Mouse (Mus musculus): ENCODE measurements around the gene Mrpl48. TPM values are rescaled to one million over a fixed set of nuclear protein-coding genes. Genes with fewer than 3 reads are reported as not detected.

Gene Mrpl48
- polyA plus RNA-seq, 1 experiment = 96.5 TPM

DNA sequence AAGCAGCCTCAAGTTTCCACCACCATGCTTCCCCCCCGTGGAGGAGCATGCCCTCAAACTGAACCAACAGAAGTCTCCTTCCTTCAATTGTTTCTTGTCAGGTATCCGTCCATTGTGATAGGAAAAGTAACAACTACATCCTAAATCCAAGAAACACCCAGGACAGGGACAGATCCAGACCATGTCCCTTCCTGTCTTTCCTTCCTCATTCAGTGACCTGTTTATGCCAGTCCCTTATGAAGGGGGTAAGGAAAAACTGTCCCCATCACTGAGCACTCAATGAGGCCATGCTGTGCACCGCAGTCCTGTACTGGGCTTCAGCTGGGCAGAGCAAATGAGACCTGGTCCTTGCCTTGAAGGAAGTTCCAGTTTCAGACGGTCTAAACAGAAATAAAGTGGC lies 41.0 kb upstream of the Mrpl48 start:
- no peak for DNase-seq
- H3K4me1 ChIP-seq (ENCODE audit: control insufficient read depth, insufficient read depth, low read length) = 0 out of 2 replicates have a peak, but pooled peaks cover 4% of the 10 kb centered on the region

DNA sequence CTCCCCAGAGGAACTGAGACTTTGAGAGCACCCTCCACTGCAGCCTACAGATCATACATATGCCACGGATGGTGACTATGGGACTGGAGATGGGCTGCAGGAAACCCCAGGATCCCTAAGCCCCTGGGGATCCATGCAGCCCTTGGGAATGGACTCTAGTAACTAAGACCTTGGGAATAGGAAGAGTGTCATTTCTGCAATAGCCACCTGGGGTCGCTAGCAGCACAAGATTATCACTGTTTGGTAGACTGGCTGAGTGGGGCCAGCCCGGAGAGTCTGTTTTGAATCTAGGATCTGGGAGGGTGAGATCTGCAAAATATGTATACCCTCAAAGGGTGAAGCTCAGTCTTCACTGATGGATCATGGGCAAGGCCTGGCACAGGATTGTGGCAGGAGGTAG lies 37.0 kb upstream of the Mrpl48 start:
- H3K27me3 ChIP-seq (ENCODE audit: control insufficient read depth, insufficient read depth, low read length) = no peaks in the 10 kb centered on the region
- H3K27ac ChIP-seq (ENCODE audit: insufficient read depth, low read length) = no peak overlapping the region
- no peaks in the 10 kb centered on the region; the same call in 1 of the 2 replicates for H3K4me1 ChIP-seq (ENCODE audit: control insufficient read depth, insufficient read depth, low read length)
- TF ChIP-seq CTCF (IDR thresholded peaks at IDR 0.05; ENCODE audit: borderline replicate concordance, insufficient read depth, low read depth, low read length) = peak; percentile 57; the same call in 1 of the 2 replicates
- no peak for TF ChIP-seq POLR2A (IDR thresholded peaks at IDR 0.05; ENCODE audit: borderline replicate concordance, insufficient read depth, low read length)
- no peak overlapping the region for H3K4me3 ChIP-seq (replicated peaks; ENCODE audit: insufficient read depth, low read depth, low read length)
- 30% methylated on average over 3 of the region's 3 CpGs for WGBS
- DNase-seq = peak; percentile 43 to 55

More for the DNA sequence above, 41.0 kb upstream of the Mrpl48 start:
- no peak overlapping the region for H3K27ac ChIP-seq (ENCODE audit: insufficient read depth, low read length)
- TF ChIP-seq POLR2A (IDR thresholded peaks at IDR 0.05; ENCODE audit: borderline replicate concordance, insufficient read depth, low read length) (no peak), CTCF (IDR thresholded peaks at IDR 0.05; ENCODE audit: borderline replicate concordance, insufficient read depth, low read depth, low read length) (no peak)
- WGBS = 82% methylated on average over 4 of the region's 4 CpGs
- no peak overlapping the region for H3K4me3 ChIP-seq (replicated peaks; ENCODE audit: insufficient read depth, low read depth, low read length)
- no peaks in the 10 kb centered on the region for H3K27me3 ChIP-seq (ENCODE audit: control insufficient read depth, insufficient read depth, low read length)

DNA sequence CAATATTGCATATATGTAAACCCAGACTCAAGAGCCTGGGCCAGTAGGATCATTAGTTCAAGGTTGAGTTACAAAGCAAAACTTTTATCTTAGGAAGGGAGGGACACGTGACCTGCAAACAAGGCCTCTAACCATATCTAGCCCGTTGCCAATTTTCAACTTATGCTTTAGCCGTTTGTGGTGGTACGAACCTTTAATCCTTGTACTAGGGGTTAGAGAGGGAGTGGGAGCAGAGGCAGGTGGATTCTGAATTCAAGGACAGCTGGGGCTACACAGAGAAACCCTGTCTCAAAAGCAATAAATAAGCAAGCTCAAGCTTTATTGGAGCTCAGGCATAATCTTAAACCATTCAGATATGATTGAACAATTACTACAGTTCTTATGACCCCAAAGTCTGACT lies 34.3 kb upstream of the Mrpl48 start:
- H3K4me1 ChIP-seq (ENCODE audit: control insufficient read depth, insufficient read depth, low read length) = peaks cover 2% of the 10 kb centered on the region; the same call in 1 of the 2 replicates
- no peak overlapping the region for H3K4me3 ChIP-seq (replicated peaks; ENCODE audit: insufficient read depth, low read depth, low read length)
- H3K27me3 ChIP-seq (ENCODE audit: control insufficient read depth, insufficient read depth, low read length) = no peaks in the 10 kb centered on the region
- WGBS = 91% methylated on average over 4 of the region's 4 CpGs
- DNase-seq = peak in 1 of 2 experiments; percentile 3
- no peak overlapping the region for H3K27ac ChIP-seq (ENCODE audit: insufficient read depth, low read length)
- TF ChIP-seq CTCF (IDR thresholded peaks at IDR 0.05; ENCODE audit: borderline replicate concordance, insufficient read depth, low read depth, low read length) (no peak), POLR2A (IDR thresholded peaks at IDR 0.05; ENCODE audit: borderline replicate concordance, insufficient read depth, low read length) (no peak)

DNA sequence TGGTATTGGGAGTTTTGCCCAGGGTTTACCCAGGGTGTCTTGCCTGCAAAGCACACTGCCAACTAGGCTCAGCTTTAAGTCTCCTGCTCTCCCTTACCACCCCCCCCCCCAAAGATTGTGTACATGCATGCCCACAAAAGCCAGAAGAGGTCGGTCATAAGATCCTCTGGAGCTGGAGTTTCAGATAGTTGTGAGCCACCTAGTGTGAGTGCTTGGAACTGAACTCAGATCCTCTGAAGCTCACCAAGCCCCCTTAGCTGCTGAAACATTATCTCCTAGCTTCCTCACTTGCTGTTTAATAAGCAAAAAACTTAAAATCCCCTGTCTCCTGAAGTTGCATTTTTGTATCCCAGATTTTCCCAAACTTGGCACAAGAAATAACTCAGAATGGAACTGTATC lies 29.6 kb upstream of the Mrpl48 start:
- Histone ChIP-seq H3K4me1 (ENCODE audit: control insufficient read depth, insufficient read depth, low read length) (0 out of 2 replicates have a peak, but pooled peaks cover 2% of the 10 kb centered on the region), H3K27me3 (ENCODE audit: control insufficient read depth, insufficient read depth, low read length) (no peaks in the 10 kb centered on the region), H3K4me3 (replicated peaks; ENCODE audit: insufficient read depth, low read depth, low read length) (no peak overlapping the region), H3K27ac (ENCODE audit: insufficient read depth, low read length) (no peak overlapping the region)
- 3% methylated on average over 1 of the region's 1 CpGs for WGBS
- no peak for DNase-seq
- TF ChIP-seq POLR2A (IDR thresholded peaks at IDR 0.05; ENCODE audit: borderline replicate concordance, insufficient read depth, low read length) (no peak), CTCF (IDR thresholded peaks at IDR 0.05; ENCODE audit: borderline replicate concordance, insufficient read depth, low read depth, low read length) (peak; percentile 33; the same call in 1 of the 2 replicates)

DNA sequence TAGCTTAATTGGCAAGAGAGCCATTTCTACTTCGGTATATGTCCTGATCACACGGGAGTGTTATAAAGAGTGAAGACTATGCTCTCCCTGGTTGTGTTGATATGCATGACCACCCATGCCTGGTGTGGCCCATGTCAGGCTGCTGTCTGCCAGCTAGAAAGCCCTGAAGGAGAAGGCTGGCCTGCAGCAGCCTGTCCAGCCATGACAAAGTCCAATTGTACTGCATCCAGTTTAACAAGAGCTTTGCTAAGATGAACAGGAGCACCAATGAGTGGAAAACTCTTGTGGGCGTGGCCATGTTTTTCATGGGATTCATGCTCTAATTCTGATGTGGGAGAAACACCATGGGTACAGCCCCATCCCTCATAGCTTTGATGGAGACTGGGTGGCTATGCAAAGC lies 16.4 kb upstream of the Mrpl48 start:
- WGBS = 39% methylated on average over 3 of the region's 3 CpGs
- no peaks in the 10 kb centered on the region for H3K27me3 ChIP-seq (ENCODE audit: control insufficient read depth, insufficient read depth, low read length)
- H3K4me3 ChIP-seq (replicated peaks; ENCODE audit: insufficient read depth, low read depth, low read length) = no peak overlapping the region
- peaks cover 4% of the 10 kb centered on the region; the same call in 1 of the 2 replicates for H3K4me1 ChIP-seq (ENCODE audit: control insufficient read depth, insufficient read depth, low read length)
- DNase-seq = no peak
- no peak overlapping the region for H3K27ac ChIP-seq (ENCODE audit: insufficient read depth, low read length)
- TF ChIP-seq POLR2A (IDR thresholded peaks at IDR 0.05; ENCODE audit: borderline replicate concordance, insufficient read depth, low read length) (no peak), CTCF (IDR thresholded peaks at IDR 0.05; ENCODE audit: borderline replicate concordance, insufficient read depth, low read depth, low read length) (no peak)

DNA sequence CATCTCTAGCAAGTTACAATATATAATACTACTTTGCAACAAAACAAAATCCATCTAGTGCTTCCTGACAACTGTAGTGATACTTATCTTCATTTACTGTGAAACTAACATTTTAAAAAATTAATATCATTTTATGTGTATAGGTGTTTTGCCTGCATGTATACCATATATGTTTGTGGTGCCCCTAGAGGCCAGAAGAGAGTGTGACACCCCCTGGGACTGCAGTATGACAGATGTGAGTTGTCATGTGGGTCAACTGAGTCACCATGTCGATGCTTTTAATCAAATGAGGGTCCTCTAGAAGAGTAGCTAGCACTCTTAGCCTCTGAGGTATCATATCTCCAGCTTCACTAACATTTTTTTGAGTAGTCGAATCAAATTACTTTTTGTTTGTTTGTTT lies 14.2 kb upstream of the Mrpl48 start:
- no peaks in the 10 kb centered on the region for H3K27me3 ChIP-seq (ENCODE audit: control insufficient read depth, insufficient read depth, low read length)
- DNase-seq = no peak
- H3K27ac ChIP-seq (ENCODE audit: insufficient read depth, low read length) = no peak overlapping the region
- H3K4me1 ChIP-seq (ENCODE audit: control insufficient read depth, insufficient read depth, low read length) = peaks cover 4% of the 10 kb centered on the region; the same call in 1 of the 2 replicates
- 69% methylated on average over 2 of the region's 2 CpGs for WGBS
- no peak overlapping the region for H3K4me3 ChIP-seq (replicated peaks; ENCODE audit: insufficient read depth, low read depth, low read length)
- TF ChIP-seq CTCF (IDR thresholded peaks at IDR 0.05; ENCODE audit: borderline replicate concordance, insufficient read depth, low read depth, low read length) (peak; percentile 32; the same call in 1 of the 2 replicates), POLR2A (IDR thresholded peaks at IDR 0.05; ENCODE audit: borderline replicate concordance, insufficient read depth, low read length) (no peak)

DNA sequence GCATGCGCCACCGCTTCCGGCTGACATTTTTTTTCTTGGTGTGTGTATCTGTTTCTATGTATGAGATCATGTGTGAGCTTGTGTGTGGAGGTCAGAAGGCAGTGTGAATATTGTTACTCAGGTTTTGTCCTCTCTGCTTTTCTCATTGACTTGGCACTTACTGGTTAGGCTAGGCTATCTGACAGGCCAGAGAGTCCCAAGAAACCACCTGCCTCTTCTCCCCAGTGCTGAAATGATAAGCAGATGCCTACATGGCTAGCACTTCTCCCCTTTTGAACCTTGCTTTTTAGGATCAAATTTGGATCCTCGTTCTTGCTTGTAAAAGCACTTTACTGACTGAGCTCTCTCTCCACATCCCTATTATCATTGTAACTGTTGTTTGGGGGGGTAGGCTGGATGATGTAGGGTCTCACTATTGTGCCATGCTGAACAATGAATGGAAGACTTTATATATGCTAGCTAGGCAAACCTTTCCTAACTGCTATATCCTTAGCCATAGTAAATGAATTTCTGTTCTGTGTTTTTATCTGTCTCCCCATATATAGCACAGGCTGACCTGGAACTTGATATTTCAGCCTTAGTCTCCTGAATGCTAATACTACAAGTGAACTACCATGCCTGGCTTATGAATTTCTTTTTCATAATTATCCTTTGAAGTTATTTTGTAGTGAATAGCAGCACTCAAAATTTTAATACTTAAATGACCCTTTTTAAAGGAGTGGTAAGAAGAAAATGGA lies 8.2 kb upstream of the Mrpl48 start:
- 83% methylated on average over 4 of the region's 4 CpGs for WGBS
- TF ChIP-seq CTCF (IDR thresholded peaks at IDR 0.05; ENCODE audit: borderline replicate concordance, insufficient read depth, low read depth, low read length) (no peak), POLR2A (IDR thresholded peaks at IDR 0.05; ENCODE audit: borderline replicate concordance, insufficient read depth, low read length) (no peak)
- DNase-seq = no peak
- no peaks in the 10 kb centered on the region; the same call in 1 of the 2 replicates for H3K4me1 ChIP-seq (ENCODE audit: control insufficient read depth, insufficient read depth, low read length)
- H3K27ac ChIP-seq (ENCODE audit: insufficient read depth, low read length) = no peak overlapping the region
- no peak overlapping the region for H3K4me3 ChIP-seq (replicated peaks; ENCODE audit: insufficient read depth, low read depth, low read length)
- H3K27me3 ChIP-seq (ENCODE audit: control insufficient read depth, insufficient read depth, low read length) = no peaks in the 10 kb centered on the region

DNA sequence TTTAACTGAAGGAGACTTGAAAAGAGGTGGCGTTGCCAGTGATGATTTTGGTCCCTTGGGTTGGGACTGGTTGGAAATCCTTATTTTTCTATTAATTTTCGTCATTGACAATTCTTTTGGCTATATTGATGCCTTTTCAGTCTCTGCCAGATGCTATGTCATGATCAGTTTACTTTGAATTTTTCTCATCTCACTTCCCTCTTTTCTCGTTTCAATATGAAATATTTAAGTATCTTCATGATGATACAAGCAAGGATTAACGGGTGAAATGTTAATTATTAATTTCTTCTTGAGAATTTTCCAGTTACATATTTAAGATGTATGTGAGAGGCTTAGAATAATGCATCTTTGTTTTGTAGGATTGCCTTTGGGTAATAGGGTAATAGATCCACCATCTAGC lies 809 bp upstream of the Mrpl48 start:
- no peak for TF ChIP-seq CTCF (IDR thresholded peaks at IDR 0.05; ENCODE audit: borderline replicate concordance, insufficient read depth, low read depth, low read length)
- TF ChIP-seq POLR2A (IDR thresholded peaks at IDR 0.05; ENCODE audit: borderline replicate concordance, insufficient read depth, low read length) = no peak
- Histone ChIP-seq H3K4me3 (replicated peaks; ENCODE audit: insufficient read depth, low read depth, low read length) (peak overlapping the region; percentile 75), H3K27ac (ENCODE audit: insufficient read depth, low read length) (peak overlapping the region; percentile 74; the same call in 1 of the 2 replicates), H3K27me3 (ENCODE audit: control insufficient read depth, insufficient read depth, low read length) (no peaks in the 10 kb centered on the region), H3K4me1 (ENCODE audit: control insufficient read depth, insufficient read depth, low read length) (peaks cover 3% of the 10 kb centered on the region; the same call in 1 of the 2 replicates)
- WGBS = 3% methylated on average over 4 of the region's 4 CpGs
- no peak for DNase-seq

All from cerebellum, adult 2 months (tissue).